Mouse (Mus musculus): Measurements from ENCODE around the gene Ppcs. TPM values are rescaled to one million over a fixed set of nuclear protein-coding genes. Genes with fewer than 3 reads are reported as not detected.

Ppcs gene
- 1 to 10 TPM; 5.7 to 6.0 TPM for total RNA-seq (2021)
- long read RNA-seq, experiment 1, transcript Ppcs-201 (3 exons, 1,443 nt) = major isoform, 19 of 21 reads
- long read RNA-seq, experiment 1, partial matches to known transcripts = 0 of 21 reads
- long read RNA-seq, experiment 1, other reads (novel, unspliced or antisense) = 2 of 21 reads
- long read RNA-seq, experiment 2, transcript Ppcs-201 (3 exons, 1,443 nt) = major isoform, 17 of 19 reads
- long read RNA-seq, experiment 2, partial matches to known transcripts = 0 of 19 reads
- long read RNA-seq, experiment 2, other reads (novel, unspliced or antisense) = 1 of 19 reads

DNA sequence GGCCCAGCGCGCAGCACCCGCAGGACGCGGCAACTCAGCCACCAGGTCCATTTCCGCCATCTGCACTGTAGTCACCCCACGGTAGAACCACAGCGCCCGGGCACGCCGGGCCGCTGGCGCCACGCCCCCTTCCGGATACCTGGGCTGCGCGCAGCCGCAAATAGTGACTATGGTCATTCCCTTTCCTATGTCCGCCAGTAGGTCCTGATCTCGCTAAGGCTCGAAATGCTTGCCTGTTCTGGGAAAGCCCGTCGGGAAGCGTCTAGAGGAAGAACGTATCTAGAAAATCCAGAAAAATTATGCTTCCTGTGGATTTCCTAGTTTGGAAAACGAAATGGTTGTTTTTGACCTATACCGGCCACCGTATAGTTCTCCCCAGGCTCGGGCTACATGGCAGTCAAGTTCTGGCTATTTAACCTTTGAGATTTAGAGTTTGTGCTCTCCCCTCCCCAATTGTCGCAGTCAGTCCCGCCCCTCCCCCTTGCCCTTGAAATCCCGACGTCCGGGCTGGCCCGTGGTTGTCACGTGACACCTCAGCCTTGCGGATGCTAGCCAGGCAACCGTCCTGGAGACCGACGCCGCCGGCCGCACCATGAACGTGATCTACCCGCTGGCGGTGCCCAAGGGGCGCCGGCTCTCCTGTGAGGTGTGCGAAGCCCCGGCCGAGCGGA lies at the start of gene Ppcs, which contains the start of gene Zmynd12:
Ppcs (minus strand) TSS at position 127 of the 671 bp plus-strand sequence.
Zmynd12 (plus strand) TSS at position 521 of the 671 bp plus-strand sequence.
- DNase-seq (ENCODE audit: low spot score in 2 of 2) = peak; percentile 71 to 87

DNA sequence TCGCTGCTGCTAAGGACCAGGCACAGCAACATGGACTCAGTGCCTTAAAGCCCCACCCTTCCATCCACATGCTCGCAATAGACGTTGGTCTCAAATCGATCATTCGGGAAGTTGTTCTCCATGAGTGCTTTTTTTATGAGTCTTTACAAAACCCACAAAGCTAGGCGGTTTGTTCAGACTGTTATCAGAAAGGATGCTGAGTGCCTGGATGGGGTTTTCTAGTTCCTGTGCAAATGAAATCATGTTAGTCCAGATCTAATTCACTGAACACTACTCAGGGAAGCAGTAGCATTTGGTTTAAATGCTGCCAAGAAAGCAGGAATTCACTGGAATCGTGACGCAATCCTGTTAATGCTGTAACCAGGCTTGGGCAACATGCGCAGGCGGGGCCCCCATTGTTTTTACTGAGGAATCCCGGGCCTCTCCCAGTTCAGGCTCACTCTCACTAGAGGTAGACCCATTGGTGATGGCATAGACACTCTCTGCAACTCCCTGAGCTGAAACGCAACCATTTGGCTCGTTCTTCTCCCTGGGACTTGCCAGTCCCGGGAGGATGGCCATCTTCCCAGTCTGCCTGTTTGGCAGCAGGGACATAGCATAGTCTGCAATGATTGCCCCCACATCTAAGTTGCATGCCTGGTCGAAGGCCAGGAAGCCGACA lies 45.6 kb upstream of the Ppcs start:
- DNase-seq (ENCODE audit: low spot score in 2 of 2) = no peak

DNA sequence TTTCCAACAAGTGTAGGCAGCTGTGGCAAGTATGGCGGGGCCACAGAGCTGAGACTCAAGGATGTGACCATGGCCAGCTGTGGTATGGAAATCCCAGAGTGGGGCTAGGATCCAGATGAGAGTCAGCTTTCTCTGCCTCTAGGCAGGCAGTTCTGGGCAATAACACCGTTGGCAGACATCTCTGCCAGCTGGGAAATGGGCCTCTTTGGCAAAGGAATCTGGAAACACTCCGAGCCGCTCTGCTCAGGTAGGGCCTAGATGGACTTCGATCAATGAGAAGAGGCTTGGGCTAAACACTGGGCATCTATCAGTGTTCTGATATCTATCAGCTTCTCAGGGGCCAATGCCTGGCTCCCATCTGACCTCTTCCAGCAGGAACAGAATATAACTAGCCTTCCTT lies 43.6 kb upstream of the Ppcs start:
- no peak for DNase-seq (ENCODE audit: low spot score in 2 of 2)

DNA sequence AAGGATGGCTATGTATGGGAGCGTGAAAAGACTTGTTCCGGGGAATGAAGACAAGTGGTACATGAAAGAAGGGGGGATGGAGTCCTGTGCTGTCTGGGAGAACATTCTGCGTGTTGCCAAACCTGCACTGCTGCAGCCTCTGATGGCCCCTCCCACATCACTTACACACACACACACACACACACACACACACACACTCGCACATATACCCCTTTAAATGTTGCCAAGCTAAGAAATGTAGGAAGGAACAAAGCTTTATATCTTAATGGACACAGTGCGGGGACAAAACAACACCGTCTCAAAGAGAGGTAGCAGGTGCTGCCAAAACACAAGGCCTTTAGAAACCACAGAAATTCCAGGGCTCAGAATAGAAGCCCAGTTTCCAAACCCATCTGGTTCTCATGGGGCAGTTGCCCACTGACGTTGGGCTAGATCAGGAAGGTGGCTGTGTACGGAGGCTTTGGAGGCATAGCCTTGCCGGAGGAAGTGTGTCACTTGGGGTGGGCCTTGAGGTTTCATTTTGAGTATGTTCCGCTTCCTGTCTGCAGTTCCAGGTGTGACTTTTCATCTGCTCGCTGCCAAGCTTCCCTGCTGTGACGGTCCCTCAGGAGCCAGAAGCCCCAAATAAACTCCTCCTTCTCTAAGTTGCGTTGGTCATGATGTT lies 41.7 kb upstream of the Ppcs start:
- no peak for DNase-seq (ENCODE audit: low spot score in 2 of 2)

DNA sequence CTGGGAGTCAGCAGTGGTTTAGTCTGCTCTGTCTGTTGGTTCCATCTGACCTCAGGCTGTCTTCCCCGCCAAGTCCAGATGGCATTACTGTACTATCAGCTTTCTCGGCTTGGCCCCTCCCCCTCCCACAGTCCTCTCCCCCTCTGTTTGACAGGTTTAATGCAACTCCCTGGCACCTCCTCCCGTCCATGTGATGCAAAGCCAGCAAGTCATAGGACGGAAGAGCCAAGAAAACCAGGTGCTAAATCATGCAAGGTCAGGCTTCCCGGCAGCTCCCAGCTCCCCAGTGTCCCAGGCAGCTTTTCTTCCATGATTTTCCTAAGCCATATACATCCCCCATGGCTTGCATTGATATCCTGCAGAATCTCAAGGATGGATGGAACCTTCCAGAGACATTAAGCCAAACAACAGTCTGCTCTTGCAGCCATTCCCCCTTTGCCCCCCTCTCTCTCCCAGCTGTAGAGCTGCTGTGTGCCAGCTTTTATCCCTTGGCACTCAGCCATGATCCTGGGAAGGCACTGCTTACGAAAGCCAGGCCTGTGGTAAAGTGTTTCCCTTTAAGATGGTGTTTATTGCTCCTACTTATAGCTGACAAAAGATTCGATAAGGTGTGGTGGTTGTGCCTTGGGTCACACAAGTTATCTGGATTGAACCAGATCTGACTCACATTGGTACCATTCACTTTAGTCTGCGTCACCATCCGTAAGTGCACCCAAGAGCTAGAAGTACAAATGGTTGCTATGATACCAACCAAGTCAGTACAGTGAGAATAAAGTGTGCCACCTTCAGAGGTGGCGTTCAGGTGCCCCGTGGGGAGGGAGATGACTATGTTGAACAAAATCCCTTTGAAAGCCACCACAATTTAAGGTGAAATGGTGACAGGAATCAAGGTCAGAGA lies 40.9 kb upstream of the Ppcs start:
- peak; percentile 35 to 70 for DNase-seq (ENCODE audit: low spot score in 2 of 2)

DNA sequence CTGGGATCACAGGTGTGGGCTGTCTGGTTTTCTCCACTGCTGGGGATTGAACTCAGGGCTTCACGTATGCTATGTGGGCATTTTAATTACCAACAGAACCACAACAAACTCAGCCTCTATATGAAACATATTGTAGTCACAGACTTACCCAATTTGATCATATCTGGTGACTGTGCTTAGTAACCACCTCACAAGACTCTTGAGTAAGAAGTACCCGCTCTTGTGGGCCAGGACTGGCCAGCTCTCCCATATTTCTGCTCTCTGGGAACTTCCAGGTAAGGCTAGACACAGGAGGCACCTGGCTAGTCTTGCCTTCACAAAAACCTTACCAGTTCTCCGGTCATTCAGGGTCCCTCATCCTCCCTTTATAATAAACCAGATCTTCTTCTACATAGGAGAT lies 40.2 kb upstream of the Ppcs start:
- DNase-seq (ENCODE audit: low spot score in 2 of 2) = no peak

DNA sequence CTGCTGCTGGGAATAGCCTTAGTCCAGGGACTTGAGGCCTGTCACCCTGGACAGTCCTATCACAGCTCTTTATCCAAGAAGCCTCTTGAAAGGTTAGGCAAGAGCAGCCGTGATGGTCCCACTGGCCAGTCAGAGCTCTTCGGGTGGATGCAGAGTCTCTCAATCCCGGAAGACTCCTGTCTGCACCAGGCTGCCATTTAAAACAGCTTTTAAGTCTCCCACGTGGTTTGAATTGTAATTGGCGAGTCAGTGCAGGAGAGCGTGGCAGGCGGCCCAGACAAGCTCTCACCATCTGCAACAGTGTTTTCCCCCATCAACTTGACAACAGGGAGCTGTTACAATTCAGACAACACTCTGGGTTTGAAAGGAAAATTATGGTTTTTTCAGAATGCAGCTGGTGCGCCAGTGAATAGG lies 38.5 kb upstream of the Ppcs start:
- DNase-seq (ENCODE audit: low spot score in 2 of 2) = peak in 1 of 2 experiments; percentile 57

DNA sequence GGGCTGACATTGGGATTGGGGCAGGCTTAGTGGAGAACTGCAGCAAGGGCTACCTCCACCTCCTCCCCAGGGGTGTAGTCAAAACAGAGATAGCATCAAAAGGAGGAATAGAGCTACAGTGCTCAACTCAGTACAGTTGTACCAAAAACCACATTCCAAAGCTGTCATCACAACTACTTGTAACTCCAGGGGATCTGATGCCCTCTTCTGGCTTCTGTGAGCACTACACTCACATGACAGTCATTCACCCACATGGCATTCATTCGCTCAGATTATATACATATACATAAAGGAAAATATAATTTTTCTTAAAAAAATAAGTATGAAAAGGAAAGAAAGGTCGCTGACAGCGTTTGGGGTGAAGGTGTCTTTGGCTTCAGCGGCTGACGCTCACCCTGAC lies 38.1 kb upstream of the Ppcs start:
- DNase-seq (ENCODE audit: low spot score in 2 of 2) = no peak

DNA sequence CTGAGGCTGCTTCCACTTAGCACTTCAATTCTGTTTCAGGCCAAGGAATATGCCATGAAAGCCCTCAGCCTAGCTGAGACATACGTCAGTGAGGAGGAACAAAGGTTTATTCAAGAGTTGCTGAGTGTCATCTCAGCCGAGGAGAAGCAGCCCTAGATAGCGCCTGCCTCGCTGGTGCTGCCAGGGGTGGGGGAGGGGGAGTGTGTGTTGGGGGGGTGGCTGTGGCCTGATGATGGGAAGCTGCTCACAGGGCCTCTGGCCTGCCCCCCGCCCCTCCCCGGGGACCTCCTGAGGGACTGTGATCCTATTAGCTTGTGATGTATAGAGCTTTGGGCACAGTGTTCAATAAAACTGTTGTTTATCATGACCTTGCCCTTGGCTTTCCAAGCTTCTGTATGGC lies 31.3 kb upstream of the Ppcs start:
- DNase-seq (ENCODE audit: low spot score in 2 of 2) = no peak

DNA sequence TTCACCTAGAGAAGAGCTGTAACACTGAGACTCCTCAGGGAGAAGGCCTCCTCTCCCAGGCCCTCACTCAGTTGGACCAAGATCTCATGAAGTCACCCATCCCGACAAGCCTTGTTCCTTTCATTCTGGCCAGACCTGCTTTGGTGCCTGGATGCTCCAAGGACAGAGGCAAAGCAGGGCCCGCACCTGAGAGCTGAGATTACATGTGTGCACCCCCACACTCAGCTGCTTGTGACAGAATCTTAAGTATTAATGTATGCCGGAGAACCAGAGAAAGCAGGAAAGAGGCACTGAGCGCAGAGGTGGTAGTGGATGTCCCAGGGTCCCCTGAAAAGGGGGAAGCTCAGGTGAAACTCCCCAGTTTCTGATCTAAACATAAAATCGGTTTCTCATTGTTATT lies 30.9 kb upstream of the Ppcs start:
- no peak for DNase-seq (ENCODE audit: low spot score in 2 of 2)

DNA sequence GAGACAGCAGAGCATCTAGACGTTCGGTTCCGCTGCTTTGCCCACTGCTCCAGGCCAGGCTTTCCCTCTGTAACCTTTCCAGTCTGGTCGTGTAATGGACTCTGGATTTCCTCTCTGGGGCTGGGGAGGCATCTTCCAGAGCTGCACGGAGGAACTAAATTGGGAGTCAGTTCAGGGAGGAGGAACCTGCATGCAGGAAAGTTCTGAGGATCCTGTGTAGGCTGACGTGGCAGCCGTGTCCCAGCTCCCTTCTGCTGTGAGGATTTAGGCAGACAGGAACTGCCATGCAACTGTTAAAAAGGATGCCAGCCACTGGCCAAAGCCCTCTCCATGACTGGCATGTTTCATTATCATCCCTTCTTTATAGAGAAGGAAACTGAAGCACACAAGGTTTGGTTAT lies 28.2 kb upstream of the Ppcs start:
- no peak for DNase-seq (ENCODE audit: low spot score in 2 of 2)

DNA sequence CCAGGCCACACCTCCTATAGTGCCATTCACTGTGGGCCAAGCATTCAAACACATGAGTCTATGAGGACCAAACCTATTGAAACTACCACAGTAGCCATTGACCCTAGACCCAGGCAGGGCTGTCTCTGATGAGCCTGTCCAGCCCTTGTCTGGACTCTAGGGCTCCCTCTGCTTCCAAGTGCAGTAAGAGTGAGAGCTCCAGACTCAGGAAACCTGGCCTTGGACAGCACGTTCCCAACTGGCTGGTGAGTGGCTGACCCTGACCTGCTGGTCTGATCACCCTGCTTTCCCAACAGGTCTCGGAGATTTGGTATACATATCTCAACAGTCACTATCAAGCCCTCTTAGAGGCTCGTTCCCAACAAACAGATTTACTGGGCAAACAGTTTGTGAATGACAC lies 25.6 kb upstream of the Ppcs start:
- DNase-seq (ENCODE audit: low spot score in 2 of 2) = no peak

DNA sequence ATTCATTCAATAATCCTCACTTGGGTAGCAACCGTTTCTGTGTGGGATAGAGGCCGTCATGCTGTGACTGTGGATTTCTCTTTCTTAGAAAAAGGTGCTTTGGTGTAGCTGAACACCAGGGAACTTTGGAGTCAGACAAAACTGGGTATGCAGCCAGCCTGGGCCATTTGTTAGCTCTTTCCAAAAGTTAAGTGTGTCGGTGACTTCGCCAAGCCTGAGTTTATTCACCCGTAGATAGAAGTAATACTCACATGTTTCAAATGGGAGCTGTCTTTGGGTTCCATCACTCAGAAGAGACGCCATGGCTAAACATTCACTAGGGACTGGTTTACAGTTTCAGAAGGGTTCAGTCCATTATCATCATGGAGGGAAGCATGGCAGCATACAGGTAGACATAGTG lies 25.0 kb upstream of the Ppcs start:
- DNase-seq (ENCODE audit: low spot score in 2 of 2) = no peak

DNA sequence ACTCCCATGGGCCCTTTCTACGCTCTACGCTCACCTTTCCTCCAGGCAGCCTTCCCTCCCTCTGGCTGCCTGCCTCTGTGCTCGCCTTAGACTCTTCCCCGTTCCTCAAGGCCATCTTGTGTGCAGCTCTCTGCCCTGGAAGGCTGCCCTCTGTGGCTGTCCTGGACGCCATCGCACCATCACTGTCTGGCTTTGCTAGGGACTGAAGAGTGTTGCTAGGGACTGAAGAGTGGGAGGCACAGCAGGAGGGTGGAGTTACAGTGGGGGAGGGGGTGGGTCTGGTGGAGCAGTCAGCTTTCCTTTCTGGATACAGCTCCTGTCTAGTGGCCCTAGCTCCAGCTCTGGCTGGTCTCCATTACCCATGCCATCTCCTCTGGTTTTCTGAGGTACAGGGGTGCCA lies 20.3 kb upstream of the Ppcs start:
- no peak for DNase-seq (ENCODE audit: low spot score in 2 of 2)

DNA sequence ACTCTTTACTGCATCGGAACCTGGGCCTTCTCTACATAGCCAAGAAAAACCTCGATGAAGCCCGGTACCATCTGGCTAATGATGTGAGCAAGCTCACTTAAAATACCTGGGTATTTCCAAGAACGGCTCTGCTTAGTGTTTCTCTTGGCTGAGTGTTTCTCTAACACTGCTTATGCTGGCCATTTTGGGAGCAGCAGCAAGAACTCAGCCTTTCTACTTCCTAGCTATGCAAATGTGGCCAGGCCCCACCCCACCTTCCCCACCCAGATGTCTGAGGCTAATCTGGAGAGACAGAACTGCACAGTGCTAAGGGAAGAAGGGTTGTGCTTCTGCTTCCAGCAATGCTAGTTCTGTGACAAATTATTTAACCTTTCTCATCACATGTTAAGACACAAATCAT lies 19.6 kb upstream of the Ppcs start:
- DNase-seq (ENCODE audit: low spot score in 2 of 2) = no peak

DNA sequence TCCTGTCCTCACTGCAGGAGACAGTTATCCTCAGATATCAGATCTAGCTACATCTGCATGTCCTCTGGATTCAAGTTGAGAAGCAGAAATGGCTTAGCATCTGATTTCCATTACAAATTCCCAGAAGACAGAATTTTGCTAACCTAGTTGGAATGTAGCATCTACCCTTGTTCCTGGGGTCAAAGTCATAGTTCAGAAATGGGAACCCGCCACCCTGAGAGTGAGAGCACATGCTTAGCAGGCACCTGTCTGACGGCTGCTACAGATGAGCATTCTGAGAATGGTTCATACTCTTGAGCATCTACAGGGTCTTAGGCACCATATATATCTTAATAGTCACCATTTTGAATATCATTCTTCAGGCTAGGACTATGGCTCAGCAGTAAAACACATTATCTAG lies 15.7 kb upstream of the Ppcs start:
- no peak for DNase-seq (ENCODE audit: low spot score in 2 of 2)

DNA sequence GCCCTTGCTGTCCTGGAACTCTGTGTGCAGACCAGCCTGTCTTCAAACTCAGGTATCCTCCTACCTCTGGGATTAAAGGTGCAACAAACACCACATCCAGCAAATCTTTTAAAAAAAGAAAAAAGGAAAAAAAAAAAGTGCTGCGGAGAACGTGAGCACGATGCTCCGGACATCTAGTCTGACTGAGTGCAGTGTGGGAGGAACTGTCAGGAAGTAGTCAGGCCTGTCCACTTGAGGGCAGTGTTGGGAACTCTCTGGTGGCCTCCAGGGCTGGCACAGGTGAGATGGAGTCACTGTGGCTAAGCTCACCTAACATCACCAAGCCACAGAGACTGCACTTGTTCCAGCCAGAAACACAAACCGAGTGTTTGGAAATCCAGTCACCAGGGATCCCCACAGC lies 8.5 kb upstream of the Ppcs start:
- peak in 1 of 2 experiments; percentile 18 for DNase-seq (ENCODE audit: low spot score in 2 of 2)

DNA sequence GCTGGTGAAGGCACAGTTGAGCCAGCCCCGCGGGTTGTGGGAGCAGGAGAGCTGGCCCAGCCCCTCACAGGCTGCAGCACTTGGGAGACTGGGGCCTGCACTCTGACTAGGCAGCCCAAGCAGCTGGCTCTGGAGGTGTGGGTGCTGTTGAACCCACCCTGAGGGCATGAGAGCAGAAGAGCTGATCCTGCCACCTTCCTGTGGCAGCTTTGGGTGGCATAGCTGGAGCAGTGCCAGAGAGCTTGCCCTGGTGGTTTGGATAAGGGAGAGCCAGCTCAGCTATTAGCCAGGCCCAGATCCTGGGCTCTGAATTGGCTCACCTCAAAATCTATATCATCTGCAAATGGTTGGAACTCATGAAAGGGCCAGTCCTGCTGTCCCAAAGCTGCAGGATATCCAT lies 5.5 kb upstream of the Ppcs start:
- DNase-seq (ENCODE audit: low spot score in 2 of 2) = no peak

DNA sequence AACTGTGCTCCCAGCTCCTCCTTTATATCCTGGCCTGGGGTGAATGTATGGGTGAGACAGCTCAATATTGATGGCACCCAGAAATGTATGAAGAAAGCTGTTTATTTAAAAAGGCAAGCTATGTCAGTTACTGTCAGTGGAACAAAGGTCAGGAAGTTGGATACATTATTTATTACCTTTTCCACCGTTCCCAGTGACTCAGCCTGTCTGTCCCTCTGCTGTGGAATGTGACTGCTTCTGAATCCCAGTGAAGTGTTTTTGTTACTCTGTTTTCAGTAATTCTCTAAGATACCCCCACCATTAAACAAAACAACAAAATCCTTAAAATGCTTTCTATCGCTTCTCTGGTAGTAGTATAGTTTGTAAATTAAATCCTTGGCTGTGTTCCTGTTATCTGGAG lies 3.4 kb upstream of the Ppcs start:
- no peak for DNase-seq (ENCODE audit: low spot score in 2 of 2)

DNA sequence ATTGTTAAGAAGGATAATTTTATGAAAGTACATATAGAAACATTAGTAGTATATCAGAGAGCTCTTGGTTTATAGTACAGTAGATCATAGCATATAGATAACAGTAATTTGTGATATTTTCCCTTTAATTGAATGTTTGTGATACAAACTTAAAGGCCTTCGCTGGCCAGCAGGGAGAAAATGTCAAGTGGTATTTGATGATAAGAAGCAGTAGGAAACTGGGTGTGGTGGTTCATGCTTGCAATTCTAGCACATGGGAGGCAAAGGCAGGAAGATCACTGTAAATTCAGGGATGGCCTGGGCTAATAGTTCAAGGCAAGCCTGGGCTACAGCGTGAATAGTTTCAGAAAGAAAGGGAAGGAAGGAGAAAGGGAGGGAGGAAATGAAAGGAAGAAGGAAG lies 2.9 kb upstream of the Ppcs start:
- no peak for DNase-seq (ENCODE audit: low spot score in 2 of 2)

DNA sequence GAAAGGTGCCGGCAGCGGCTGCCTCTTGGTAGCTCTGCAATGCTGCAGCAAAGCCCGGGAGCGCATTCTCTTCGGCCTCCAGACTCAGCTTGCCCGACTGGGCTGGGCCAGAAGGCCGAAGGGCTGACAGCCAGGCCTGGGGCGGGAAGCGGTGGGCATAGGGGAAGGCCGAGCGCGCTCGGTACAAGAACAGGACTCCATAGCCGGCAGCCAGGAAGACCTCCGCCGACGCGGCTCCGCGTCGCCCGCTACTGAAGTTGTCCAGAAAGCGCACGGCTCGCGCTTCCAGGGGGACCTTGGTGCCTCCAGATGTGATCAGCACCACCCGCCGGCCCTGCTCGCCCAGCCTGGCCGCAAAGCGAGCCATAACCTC lies 313 bp downstream of the Ppcs start:
- peak; percentile 25 to 55 for DNase-seq (ENCODE audit: low spot score in 2 of 2)

All from gastrocnemius, postnatal 4 days (tissue).